Mouse (Mus musculus): ENCODE data around the gene Pdzrn3. TPM values are rescaled to one million over a fixed set of nuclear protein-coding genes. Genes with fewer than 3 reads are reported as not detected.

Gene Pdzrn3
- total RNA-seq, 1 experiment: 3.8 TPM

DNA sequence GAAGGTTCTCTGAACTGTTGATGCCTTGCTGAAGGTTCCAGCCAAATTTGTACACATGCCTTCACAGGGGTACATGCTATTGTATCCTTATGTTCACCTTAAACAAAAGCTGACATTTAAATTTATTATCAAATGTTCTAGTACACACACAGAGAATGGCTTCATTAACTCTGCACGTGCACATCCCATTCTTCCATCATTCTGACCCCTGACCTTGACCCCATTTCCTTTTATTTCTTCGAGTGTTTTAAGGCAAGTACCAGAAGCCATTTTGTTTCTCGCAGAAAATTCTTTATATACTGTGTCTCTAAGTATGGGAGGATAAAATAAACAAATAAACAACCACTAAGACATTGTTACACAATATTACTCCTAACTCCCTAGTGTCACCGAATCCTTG is 123.0 kb downstream of the Pdzrn3 start:
- TF ChIP-seq MAFK (IDR thresholded peaks at IDR 0.05; ENCODE audit: insufficient read depth, low read depth, low read length): no peak
- TF ChIP-seq ZC3H11A (IDR thresholded peaks at IDR 0.05; ENCODE audit: borderline replicate concordance, low read depth, low read length): no peak
- no peak for TF ChIP-seq CHD2 (IDR thresholded peaks at IDR 0.05; ENCODE audit: low read depth, low read length)
- TF ChIP-seq ZNF384 (IDR thresholded peaks at IDR 0.05; ENCODE audit: low read depth, low read length): no peak
- TF ChIP-seq HCFC1 (IDR thresholded peaks at IDR 0.05; ENCODE audit: borderline replicate concordance, insufficient read depth, low read length): no peak
- in situ Hi-C loops (cut with MboI; ENCODE audit: low sequenced_read_pairs in 2 of 2, unreplicated experiment in 2 of 2): loop anchor here (5.0 to 25.0 kb wide), 2 partner anchors 367 to 372 kb away; no protein-coding TSS in a partner anchor
- H3K4me1 ChIP-seq (ENCODE audit: control insufficient read depth in 2 of 2, insufficient read depth in 2 of 2, low read length in 2 of 2, poor library complexity in 1 of 2): no peaks in the 10 kb centered on the region

DNA sequence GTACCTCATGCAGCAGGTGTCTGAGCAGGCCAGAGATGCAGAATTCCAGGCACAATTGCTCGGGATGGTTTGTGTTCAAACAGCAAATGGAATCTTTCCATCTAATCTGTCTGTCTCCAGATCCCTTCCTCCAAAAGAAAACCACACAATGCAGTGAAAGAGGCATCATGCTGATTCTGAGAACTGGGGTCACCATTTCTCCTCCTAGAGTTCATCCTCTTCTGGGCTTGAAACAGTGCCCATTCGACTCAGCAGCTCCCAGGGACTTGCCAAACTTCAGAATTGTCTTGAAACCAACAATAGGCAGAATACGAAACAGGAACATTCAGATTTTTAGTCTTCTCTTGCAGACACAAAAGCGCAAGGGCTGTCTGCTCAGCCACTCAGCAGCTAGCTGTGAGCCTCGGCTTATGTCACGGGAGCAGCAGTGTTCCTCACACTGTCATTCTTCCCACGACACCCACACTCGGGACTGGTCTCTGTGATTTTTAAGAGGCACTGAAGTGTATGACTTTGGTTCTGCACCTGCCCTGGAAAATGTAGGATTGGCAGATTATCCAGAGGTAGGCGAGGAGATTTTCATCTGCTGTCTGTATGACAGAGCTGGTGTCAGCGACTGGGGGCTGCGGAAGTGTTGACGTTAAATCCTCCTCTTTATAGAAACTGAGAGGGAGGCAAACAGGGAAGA is 125.6 kb downstream of the Pdzrn3 start:
- Histone ChIP-seq H3K36me3 (ENCODE audit: control insufficient read depth, insufficient read depth, low read length, poor library complexity, severe bottlenecking) (no peaks in the 10 kb centered on the region), H3K9me3 (ENCODE audit: control insufficient read depth, insufficient read depth, low read depth, low read length) (no peaks in the 10 kb centered on the region), H3K9ac (ENCODE audit: insufficient read depth, low read depth, low read length, poor library complexity, severe bottlenecking) (no peak overlapping the region), H3K4me1 (ENCODE audit: control insufficient read depth in 2 of 2, insufficient read depth in 2 of 2, low read length in 2 of 2, poor library complexity in 1 of 2) (no peaks in the 10 kb centered on the region), H3K27ac (ENCODE audit: insufficient read depth, low read depth, low read length, poor library complexity, severe bottlenecking) (no peak overlapping the region), H3K4me3 (ENCODE audit: insufficient read depth in 1 of 2, low read depth in 1 of 2, low read length in 2 of 2, poor library complexity in 1 of 2, severe bottlenecking in 1 of 2) (no peak overlapping the region)
- TF ChIP-seq HCFC1 (IDR thresholded peaks at IDR 0.05; ENCODE audit: borderline replicate concordance, insufficient read depth, low read length) (no peak), CHD2 (IDR thresholded peaks at IDR 0.05; ENCODE audit: low read depth, low read length) (no peak), ZC3H11A (IDR thresholded peaks at IDR 0.05; ENCODE audit: borderline replicate concordance, low read depth, low read length) (no peak), MAFK (IDR thresholded peaks at IDR 0.05; ENCODE audit: insufficient read depth, low read depth, low read length) (no peak), ZNF384 (IDR thresholded peaks at IDR 0.05; ENCODE audit: low read depth, low read length) (no peak)
- in situ Hi-C loops (cut with MboI; ENCODE audit: low sequenced_read_pairs in 2 of 2, unreplicated experiment in 2 of 2): loop anchor here in 1 of 2 experiments (25.0 kb wide), 1 partner anchor 365 kb away; no protein-coding TSS in a partner anchor
- no peak for DNase-seq (ENCODE audit: low read depth, low spot score)

More for the DNA sequence above, 123.0 kb downstream of the Pdzrn3 start:
- Histone ChIP-seq H3K9ac (ENCODE audit: insufficient read depth, low read depth, low read length, poor library complexity, severe bottlenecking) (no peak overlapping the region), H3K9me3 (ENCODE audit: control insufficient read depth, insufficient read depth, low read depth, low read length) (no peaks in the 10 kb centered on the region), H3K27ac (ENCODE audit: insufficient read depth, low read depth, low read length, poor library complexity, severe bottlenecking) (no peak overlapping the region), H3K36me3 (ENCODE audit: control insufficient read depth, insufficient read depth, low read length, poor library complexity, severe bottlenecking) (no peaks in the 10 kb centered on the region), H3K4me3 (ENCODE audit: insufficient read depth in 1 of 2, low read depth in 1 of 2, low read length in 2 of 2, poor library complexity in 1 of 2, severe bottlenecking in 1 of 2) (no peak overlapping the region)
- no peak for DNase-seq (ENCODE audit: low read depth, low spot score)

DNA sequence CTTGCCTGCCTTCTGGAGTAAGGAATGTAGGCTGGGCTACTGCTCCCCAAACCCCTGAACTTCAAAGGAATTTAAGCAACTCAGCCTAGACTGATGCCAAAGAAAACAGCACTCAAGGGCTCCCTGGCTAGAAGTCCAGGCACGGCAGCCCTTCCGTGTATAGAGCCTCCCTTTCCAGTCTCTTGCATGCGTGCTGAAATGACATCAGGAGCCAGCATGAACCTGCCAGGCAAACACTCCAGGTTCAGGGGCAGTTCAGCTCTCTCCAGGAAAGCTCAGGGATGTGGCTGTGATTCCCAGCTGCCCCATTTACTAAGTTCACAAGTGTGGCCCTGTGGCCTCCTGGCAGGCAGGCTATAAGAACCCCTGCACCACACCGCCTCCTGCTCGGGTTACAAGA is 126.5 kb downstream of the Pdzrn3 start:
- in situ Hi-C loops (cut with MboI; ENCODE audit: low sequenced_read_pairs in 2 of 2, unreplicated experiment in 2 of 2): loop anchor here in 1 of 2 experiments (25.0 kb wide), 1 partner anchor 364 kb away; no protein-coding TSS in a partner anchor
- no peak overlapping the region for H3K27ac ChIP-seq (ENCODE audit: insufficient read depth, low read depth, low read length, poor library complexity, severe bottlenecking)
- H3K4me1 ChIP-seq (ENCODE audit: control insufficient read depth in 2 of 2, insufficient read depth in 2 of 2, low read length in 2 of 2, poor library complexity in 1 of 2): no peaks in the 10 kb centered on the region

DNA sequence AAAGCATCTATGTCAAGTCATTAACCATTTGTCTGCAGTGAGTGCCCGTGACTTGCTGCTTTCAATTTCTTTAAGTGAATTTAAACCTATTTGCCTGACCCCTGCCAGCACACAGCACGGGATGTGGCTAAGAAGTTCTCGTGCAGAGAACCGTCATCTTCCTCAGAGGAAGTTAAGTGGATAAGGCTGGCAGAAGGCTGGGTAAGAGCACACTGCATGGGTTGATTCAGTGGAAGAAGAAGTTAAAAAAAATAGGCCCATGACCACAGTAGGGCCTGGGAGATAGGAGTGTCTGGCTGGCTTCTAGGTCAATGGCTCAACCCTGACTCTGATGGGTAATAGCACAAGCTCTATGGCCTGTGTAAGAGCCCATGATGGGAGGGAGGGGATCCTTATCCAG is 131.6 kb downstream of the Pdzrn3 start:
- Histone ChIP-seq H3K9me3 (ENCODE audit: control insufficient read depth, insufficient read depth, low read depth, low read length) (no peaks in the 10 kb centered on the region), H3K4me1 (ENCODE audit: control insufficient read depth in 2 of 2, insufficient read depth in 2 of 2, low read length in 2 of 2, poor library complexity in 1 of 2) (no peaks in the 10 kb centered on the region), H3K9ac (ENCODE audit: insufficient read depth, low read depth, low read length, poor library complexity, severe bottlenecking) (no peak overlapping the region), H3K36me3 (ENCODE audit: control insufficient read depth, insufficient read depth, low read length, poor library complexity, severe bottlenecking) (no peaks in the 10 kb centered on the region), H3K4me3 (ENCODE audit: insufficient read depth in 1 of 2, low read depth in 1 of 2, low read length in 2 of 2, poor library complexity in 1 of 2, severe bottlenecking in 1 of 2) (no peak overlapping the region), H3K27ac (ENCODE audit: insufficient read depth, low read depth, low read length, poor library complexity, severe bottlenecking) (no peak overlapping the region)
- TF ChIP-seq ZNF384 (IDR thresholded peaks at IDR 0.05; ENCODE audit: low read depth, low read length) (no peak), CHD2 (IDR thresholded peaks at IDR 0.05; ENCODE audit: low read depth, low read length) (no peak), ZC3H11A (IDR thresholded peaks at IDR 0.05; ENCODE audit: borderline replicate concordance, low read depth, low read length) (no peak), HCFC1 (IDR thresholded peaks at IDR 0.05; ENCODE audit: borderline replicate concordance, insufficient read depth, low read length) (no peak), MAFK (IDR thresholded peaks at IDR 0.05; ENCODE audit: insufficient read depth, low read depth, low read length) (no peak)
- in situ Hi-C loops (cut with MboI; ENCODE audit: low sequenced_read_pairs in 2 of 2, unreplicated experiment in 2 of 2): no loop called here
- no peak for DNase-seq (ENCODE audit: low read depth, low spot score)

More for the DNA sequence above, 126.5 kb downstream of the Pdzrn3 start:
- DNase-seq (ENCODE audit: low read depth, low spot score): no peak
- TF ChIP-seq CHD2 (IDR thresholded peaks at IDR 0.05; ENCODE audit: low read depth, low read length) (no peak), ZC3H11A (IDR thresholded peaks at IDR 0.05; ENCODE audit: borderline replicate concordance, low read depth, low read length) (no peak), MAFK (IDR thresholded peaks at IDR 0.05; ENCODE audit: insufficient read depth, low read depth, low read length) (no peak), ZNF384 (IDR thresholded peaks at IDR 0.05; ENCODE audit: low read depth, low read length) (no peak), HCFC1 (IDR thresholded peaks at IDR 0.05; ENCODE audit: borderline replicate concordance, insufficient read depth, low read length) (no peak)
- Histone ChIP-seq H3K9me3 (ENCODE audit: control insufficient read depth, insufficient read depth, low read depth, low read length) (no peaks in the 10 kb centered on the region), H3K9ac (ENCODE audit: insufficient read depth, low read depth, low read length, poor library complexity, severe bottlenecking) (no peak overlapping the region), H3K36me3 (ENCODE audit: control insufficient read depth, insufficient read depth, low read length, poor library complexity, severe bottlenecking) (no peaks in the 10 kb centered on the region), H3K4me3 (ENCODE audit: insufficient read depth in 1 of 2, low read depth in 1 of 2, low read length in 2 of 2, poor library complexity in 1 of 2, severe bottlenecking in 1 of 2) (no peak overlapping the region)

Measured in ES-E14 (cell line).